Mouse (Mus musculus) ES-E14 (cell line): ENCODE results near the gene Hist2h2aa1.

Experiments
- CHD2 ChIP-seq: IDR thresholded peaks from 2 replicates; pipeline ENCODE4 v1.6.1; 2014; ENCODE audit warnings: mild to moderate bottlenecking, low read depth, low read length, inconsistent platforms
- HCFC1 ChIP-seq: IDR thresholded peaks from 2 replicates; pipeline ENCODE4 v1.6.1; 2012; ENCODE audit warnings: low read length, inconsistent platforms, borderline replicate concordance; ENCODE audit not compliant: insufficient read depth

- TF ChIP-seq HCFC1 (peak; percentile 39; the same call in 1 of the 2 replicates), CHD2 (no peak)
These were observed 32.7 kb downstream of the Hist2h2aa1 start for GRCm38 (mm10) chr3:96277800-96278624.
